Mouse (Mus musculus): ENCODE data around the gene Smad3. TPM values are rescaled to one million over a fixed set of nuclear protein-coding genes. Genes with fewer than 3 reads are reported as not detected.

Gene Smad3
- 10 to 100 TPM; 55.3 to 67.5 TPM for total RNA-seq (2021)

GRCm38 (mm10) chr9:63757865-63758440 is at the start of gene Smad3:
Gene Smad3, minus strand, starts transcription at chr9:63757994.
- intact Hi-C loops (cut with DNase I) = loop anchor here (1.0 to 10.0 kb wide), 7 partner anchors 23 to 623 kb away; no protein-coding TSS in a partner anchor
- peak; percentile 89 to 91 for DNase-seq (ENCODE audit: low spot score in 2 of 2)

- intact Hi-C loops (cut with DNase I) = no loop called here
Observed at GRCm38 (mm10) chr9:63804847-63805246, 47.1 kb upstream of the Smad3 start.

GRCm38 (mm10) chr9:63803181-63803591 is 45.4 kb upstream of the Smad3 start:
- DNase-seq (ENCODE audit: low spot score in 2 of 2) = no peak
- intact Hi-C loops (cut with DNase I) = no loop called here

More at GRCm38 (mm10) chr9:63804847-63805246, 47.1 kb upstream of the Smad3 start:
- DNase-seq (ENCODE audit: low spot score in 2 of 2) = no peak

GRCm38 (mm10) chr9:63802504-63802903 is 44.7 kb upstream of the Smad3 start:
- intact Hi-C loops (cut with DNase I) = no loop called here
- peak in 1 of 2 experiments; percentile 69 for DNase-seq (ENCODE audit: low spot score in 2 of 2)

- intact Hi-C loops (cut with DNase I) = no loop called here
- no peak for DNase-seq (ENCODE audit: low spot score in 2 of 2)
Observed at GRCm38 (mm10) chr9:63802080-63802479, 44.3 kb upstream of the Smad3 start.

- DNase-seq (ENCODE audit: low spot score in 2 of 2) = no peak
- intact Hi-C loops (cut with DNase I) = no loop called here
Observed at GRCm38 (mm10) chr9:63796429-63796828, 38.6 kb upstream of the Smad3 start.

GRCm38 (mm10) chr9:63793731-63794495 is 36.1 kb upstream of the Smad3 start:
- intact Hi-C loops (cut with DNase I) = loop anchor here (1.0 kb wide), 2 partner anchors 14 to 37 kb away; partner anchors contain the start of gene Smad3

GRCm38 (mm10) chr9:63791716-63792115 is 33.9 kb upstream of the Smad3 start:
- intact Hi-C loops (cut with DNase I) = no loop called here

More at GRCm38 (mm10) chr9:63793731-63794495, 36.1 kb upstream of the Smad3 start:
- DNase-seq (ENCODE audit: low spot score in 2 of 2) = peak; percentile 80 to 98

GRCm38 (mm10) chr9:63791275-63791674 is 33.5 kb upstream of the Smad3 start:
- intact Hi-C loops (cut with DNase I) = no loop called here
- no peak for DNase-seq (ENCODE audit: low spot score in 2 of 2)

More at GRCm38 (mm10) chr9:63791716-63792115, 33.9 kb upstream of the Smad3 start:
- DNase-seq (ENCODE audit: low spot score in 2 of 2) = no peak

GRCm38 (mm10) chr9:63790222-63790621 is 32.4 kb upstream of the Smad3 start:
- intact Hi-C loops (cut with DNase I) = no loop called here
- DNase-seq (ENCODE audit: low spot score in 2 of 2) = no peak

- intact Hi-C loops (cut with DNase I) = no loop called here
- DNase-seq (ENCODE audit: low spot score in 2 of 2) = no peak
Observed at GRCm38 (mm10) chr9:63789386-63789785, 31.6 kb upstream of the Smad3 start.

- intact Hi-C loops (cut with DNase I) = no loop called here
- DNase-seq (ENCODE audit: low spot score in 2 of 2) = no peak
Observed at GRCm38 (mm10) chr9:63787606-63788005, 29.8 kb upstream of the Smad3 start.

GRCm38 (mm10) chr9:63787086-63787485 is 29.3 kb upstream of the Smad3 start:
- intact Hi-C loops (cut with DNase I) = no loop called here
- DNase-seq (ENCODE audit: low spot score in 2 of 2) = no peak

- DNase-seq (ENCODE audit: low spot score in 2 of 2) = no peak
Observed at GRCm38 (mm10) chr9:63786026-63786670, 28.4 kb upstream of the Smad3 start.

GRCm38 (mm10) chr9:63785492-63785891 is 27.7 kb upstream of the Smad3 start:
- intact Hi-C loops (cut with DNase I) = no loop called here

More at GRCm38 (mm10) chr9:63786026-63786670, 28.4 kb upstream of the Smad3 start:
- intact Hi-C loops (cut with DNase I) = no loop called here

GRCm38 (mm10) chr9:63784597-63784996 is 26.8 kb upstream of the Smad3 start:
- intact Hi-C loops (cut with DNase I) = no loop called here

More at GRCm38 (mm10) chr9:63785492-63785891, 27.7 kb upstream of the Smad3 start:
- no peak for DNase-seq (ENCODE audit: low spot score in 2 of 2)

GRCm38 (mm10) chr9:63782744-63783143 is 24.9 kb upstream of the Smad3 start:
- intact Hi-C loops (cut with DNase I) = no loop called here

More at GRCm38 (mm10) chr9:63784597-63784996, 26.8 kb upstream of the Smad3 start:
- no peak for DNase-seq (ENCODE audit: low spot score in 2 of 2)

GRCm38 (mm10) chr9:63781714-63782464 is 24.1 kb upstream of the Smad3 start:
- no peak for DNase-seq (ENCODE audit: low spot score in 2 of 2)
- intact Hi-C loops (cut with DNase I) = loop anchor here (2.0 kb wide), 1 partner anchor 25 kb away; the partner anchor contains the start of gene Smad3

More at GRCm38 (mm10) chr9:63782744-63783143, 24.9 kb upstream of the Smad3 start:
- DNase-seq (ENCODE audit: low spot score in 2 of 2) = no peak

Measured in left cerebral cortex, postnatal 25 days (tissue).